Mouse (Mus musculus): ENCODE measurements at regions not wholly inside any gene's neighbourhood (a gene's known extent, or its start where the extent isn't known, plus 50 kb on each side); places are given as distances from the start of the nearest gene placed in this dataset.

DNA sequence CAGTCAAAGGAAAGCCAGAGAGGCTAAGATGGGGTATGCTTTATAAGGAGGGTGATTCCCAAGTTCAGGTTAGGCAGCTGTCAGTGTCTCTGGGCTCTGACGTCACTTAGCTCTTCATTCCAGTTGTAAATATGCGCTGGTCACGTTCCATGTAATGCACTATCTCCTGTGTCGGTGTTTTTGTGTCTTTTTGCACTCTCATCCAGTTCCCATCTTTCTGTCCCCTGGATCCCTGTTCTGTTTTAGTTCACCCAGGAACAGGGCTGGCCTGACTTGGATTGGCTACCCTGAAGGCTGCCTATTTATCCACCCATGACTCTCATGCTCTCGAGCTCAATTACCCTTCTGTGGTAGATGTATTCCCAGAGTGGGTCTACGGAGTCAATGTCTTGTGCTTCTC is 387.9 kb upstream of the Tmpo start:
- TF ChIP-seq SMC3 (IDR thresholded peaks at IDR 0.05; ENCODE audit: low read depth, low read length) (no peak), EP300 (IDR thresholded peaks at IDR 0.05; ENCODE audit: low read length) (no peak), CHD2 (IDR thresholded peaks at IDR 0.05; ENCODE audit: low read length) (no peak), RCOR1 (conservative IDR thresholded peaks at IDR 0.05; ENCODE audit: low read depth, low read length) (no peak), SIN3A (IDR thresholded peaks at IDR 0.05; ENCODE audit: low read length) (no peak), USF1 (IDR thresholded peaks at IDR 0.05; ENCODE audit: low read depth, low read length) (no peak), ZC3H11A (IDR thresholded peaks at IDR 0.05; ENCODE audit: low read depth, low read length) (no peak), GABPA (IDR thresholded peaks at IDR 0.05; ENCODE audit: insufficient replicate concordance, low read depth, low read length) (no peak), BHLHE40 (IDR thresholded peaks at IDR 0.05; ENCODE audit: low read depth, low read length) (no peak), HCFC1 (IDR thresholded peaks at IDR 0.05; ENCODE audit: low read depth, low read length) (no peak), ZKSCAN1 (IDR thresholded peaks at IDR 0.05; ENCODE audit: borderline replicate concordance, low read depth, low read length) (no peak), KAT2A (IDR thresholded peaks at IDR 0.05; ENCODE audit: insufficient replicate concordance, low read length) (no peak), MXI1 (IDR thresholded peaks at IDR 0.05; ENCODE audit: low read depth, low read length) (no peak), NRF1 (IDR thresholded peaks at IDR 0.05; ENCODE audit: low read depth, low read length) (no peak)
- no peak overlapping the region for H3K4me3 ChIP-seq (replicated peaks in 1 of 3; ENCODE audit: low read depth in 2 of 3, low read length in 2 of 3, poor library complexity in 1 of 3)
- H3K36me3 ChIP-seq (replicated peaks in 1 of 2; ENCODE audit: control insufficient read depth in 1 of 2, insufficient read depth in 1 of 2, low read length in 1 of 2), result no peaks in the 10 kb centered on the region
- H3K9ac ChIP-seq (ENCODE audit: insufficient read depth, low read depth), result no peak overlapping the region
- no peaks in the 10 kb centered on the region for H3K27me3 ChIP-seq (replicated peaks)
- H3K27ac ChIP-seq (ENCODE audit: insufficient read depth, low read depth), result no peak overlapping the region
- H3K9me3 ChIP-seq (replicated peaks; ENCODE audit: low read length), result peaks cover 13% of the 10 kb centered on the region
- H3K4me1 ChIP-seq (ENCODE audit: control insufficient read depth in 1 of 2, insufficient read depth in 2 of 2), result no peaks in the 10 kb centered on the region
- dilution Hi-C loops (cut with MboI; ENCODE audit: extremely low pct_ligation_motif_present, extremely low pct_unique_long_range_greater_than_20kb, low sequenced_read_pairs), result no loop called here
- H3K4me2 ChIP-seq (ENCODE audit: insufficient read depth, low read depth, poor library complexity, severe bottlenecking), result no peak overlapping the region
- no peaks in the 10 kb centered on the region for H3K79me2 ChIP-seq (replicated peaks; ENCODE audit: control insufficient read depth, extremely low read depth, insufficient read depth, poor library complexity, severe bottlenecking)
- in situ Hi-C loops (cut with MboI; ENCODE audit: low pct_ligation_motif_present, low pct_unique_long_range_greater_than_20kb, low sequenced_read_pairs), result no loop called here
- DNase-seq (ENCODE audit: extremely low read depth), result no peak

DNA sequence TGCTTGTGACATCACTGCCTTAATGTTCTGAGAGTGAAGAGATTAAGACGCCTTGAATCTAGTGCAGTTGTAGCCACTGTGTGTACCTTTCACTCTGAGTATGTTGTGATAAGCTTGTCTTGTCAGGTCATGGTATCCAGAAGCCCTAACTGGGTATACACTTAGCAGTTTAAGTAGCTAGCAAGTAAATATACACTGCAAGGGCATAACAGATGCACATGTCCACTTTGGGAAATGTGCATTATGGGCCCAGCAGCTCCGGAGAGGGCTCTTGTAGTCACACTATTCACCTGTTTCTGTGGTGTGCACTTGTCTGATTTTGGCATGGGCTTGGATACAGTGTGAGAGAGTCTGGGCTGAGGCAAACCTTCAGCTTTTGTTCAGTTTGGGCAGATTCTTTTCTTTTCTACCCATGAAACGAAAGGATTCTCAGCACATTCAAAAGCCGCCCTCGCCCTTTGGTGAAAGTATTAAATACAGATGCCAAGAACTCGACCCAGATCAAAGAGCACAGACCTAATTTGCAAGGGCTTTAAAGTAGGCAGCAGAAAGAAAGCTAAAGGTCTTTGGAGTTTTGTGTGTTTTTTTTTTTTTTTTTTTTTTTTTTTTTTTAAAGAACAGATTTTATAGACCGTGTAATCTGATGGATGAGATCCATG is 385.1 kb upstream of the Tmpo start:
- Histone ChIP-seq H3K79me2 (replicated peaks; ENCODE audit: control insufficient read depth, extremely low read depth, insufficient read depth, poor library complexity, severe bottlenecking) (no peaks in the 10 kb centered on the region), H3K27me3 (replicated peaks) (no peaks in the 10 kb centered on the region), H3K4me2 (ENCODE audit: insufficient read depth, low read depth, poor library complexity, severe bottlenecking) (no peak overlapping the region), H3K9ac (ENCODE audit: insufficient read depth, low read depth) (no peak overlapping the region), H3K4me3 (replicated peaks in 1 of 3; ENCODE audit: low read depth in 2 of 3, low read length in 2 of 3, poor library complexity in 1 of 3) (no peak overlapping the region), H3K36me3 (replicated peaks in 1 of 2; ENCODE audit: control insufficient read depth in 1 of 2, insufficient read depth in 1 of 2, low read length in 1 of 2) (no peaks in the 10 kb centered on the region), H3K4me1 (ENCODE audit: control insufficient read depth in 1 of 2, insufficient read depth in 2 of 2) (no peaks in the 10 kb centered on the region), H3K27ac (ENCODE audit: insufficient read depth, low read depth) (no peak overlapping the region), H3K9me3 (replicated peaks; ENCODE audit: low read length) (peaks cover 15% of the 10 kb centered on the region)
- in situ Hi-C loops (cut with MboI; ENCODE audit: low pct_ligation_motif_present, low pct_unique_long_range_greater_than_20kb, low sequenced_read_pairs) (no loop called here), dilution Hi-C loops (cut with MboI; ENCODE audit: extremely low pct_ligation_motif_present, extremely low pct_unique_long_range_greater_than_20kb, low sequenced_read_pairs) (no loop called here)
- TF ChIP-seq IRF4 (IDR thresholded peaks at IDR 0.05; ENCODE audit: low read depth, low read length), result no peak
- DNase-seq (ENCODE audit: extremely low read depth), result no peak
